Mouse (Mus musculus) brown adipose tissue, adult 24 weeks (tissue): ENCODE data around the gene Nek9. TPM values are rescaled to one million over a fixed set of nuclear protein-coding genes. Genes with fewer than 3 reads are reported as not detected.

Experiments used
- H3K27ac ChIP-seq: fragments of 200-500 bp; replicated peaks from 2 replicates; pipeline ENCODE4 v1.5.1; 2012; ENCODE audit warnings: low read depth, mild to moderate bottlenecking, low read length
- H3K4me1 ChIP-seq: fragments of 200-500 bp; 2 replicates; pipeline ENCODE4 v1.6.1; 2012; ENCODE audit warnings: low read length, mixed read lengths; ENCODE audit not compliant: control insufficient read depth, insufficient read depth, insufficient read length
- H3K4me3 ChIP-seq: fragments of 200-500 bp; 2 replicates; pipeline ENCODE4 v1.5.1; 2012; ENCODE audit warnings: low read depth, mild to moderate bottlenecking, low read length, moderate library complexity; ENCODE audit not compliant: insufficient read depth
- polyA plus RNA-seq: library from polyadenylated mRNA; stranded (reverse); fragments of >200 nt; gene quantifications from 2 replicates; pipeline ENCODE4 v1.2.4, GENCODE M21; 2012; ENCODE audit not compliant: missing spikeins, insufficient read depth, insufficient read length

Gene Nek9
- polyA plus RNA-seq, 1 experiment = 38.8 TPM

- no peak overlapping the region for H3K4me3 ChIP-seq
- H3K27ac ChIP-seq = no peak overlapping the region
- no peaks in the 10 kb centered on the region for H3K4me1 ChIP-seq
These were observed 9.0 kb downstream of the Nek9 start for GRCm38 (mm10) chr12:85330153-85330552.

DNA sequence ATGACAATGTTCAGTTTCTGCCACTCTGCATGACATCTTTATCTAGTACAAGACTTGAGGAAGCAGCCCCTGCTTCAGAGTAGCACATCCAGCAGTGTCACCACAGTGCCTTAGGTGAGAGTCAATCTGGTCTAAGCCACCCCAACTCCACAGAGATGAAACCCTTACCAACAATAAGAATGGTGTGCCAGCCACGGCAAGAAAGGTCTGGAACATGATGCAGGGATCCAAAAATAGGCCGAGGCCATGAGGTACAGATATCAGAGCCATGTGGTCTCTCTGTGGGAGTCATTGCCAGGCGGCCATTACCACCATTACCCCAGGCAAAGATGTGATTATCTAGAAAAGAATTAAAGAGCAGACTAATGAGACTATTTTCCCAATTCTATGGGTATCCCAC is 30.5 kb downstream of the Nek9 start:
- H3K4me1 ChIP-seq = no peaks in the 10 kb centered on the region; the same call in 1 of the 2 replicates
- H3K4me3 ChIP-seq = no peak overlapping the region
- H3K27ac ChIP-seq = no peak overlapping the region

GRCm38 (mm10) chr12:85305247-85305892 is 33.8 kb downstream of the Nek9 start:
- H3K4me3 ChIP-seq = 0 out of 2 replicates have a peak overlapping the region, but pooled peaks have one; percentile 19
- H3K27ac ChIP-seq = no peak overlapping the region

GRCm38 (mm10) chr12:85304725-85305124 is 34.4 kb downstream of the Nek9 start:
- no peak overlapping the region for H3K27ac ChIP-seq

More at GRCm38 (mm10) chr12:85305247-85305892, 33.8 kb downstream of the Nek9 start:
- no peaks in the 10 kb centered on the region; the same call in 1 of the 2 replicates for H3K4me1 ChIP-seq

GRCm38 (mm10) chr12:85303256-85303655 is 35.9 kb downstream of the Nek9 start:
- Histone ChIP-seq H3K4me3 (no peak overlapping the region), H3K4me1 (no peaks in the 10 kb centered on the region; the same call in 1 of the 2 replicates), H3K27ac (no peak overlapping the region)

More at GRCm38 (mm10) chr12:85304725-85305124, 34.4 kb downstream of the Nek9 start:
- H3K4me1 ChIP-seq = no peaks in the 10 kb centered on the region; the same call in 1 of the 2 replicates
- no peak overlapping the region for H3K4me3 ChIP-seq

GRCm38 (mm10) chr12:85298835-85299180 is 40.4 kb downstream of the Nek9 start:
- Histone ChIP-seq H3K4me3 (no peak overlapping the region), H3K27ac (no peak overlapping the region)

GRCm38 (mm10) chr12:85298127-85298834 is 40.9 kb downstream of the Nek9 start:
- Histone ChIP-seq H3K4me3 (no peak overlapping the region), H3K27ac (no peak overlapping the region), H3K4me1 (no peaks in the 10 kb centered on the region)

More at GRCm38 (mm10) chr12:85298835-85299180, 40.4 kb downstream of the Nek9 start:
- H3K4me1 ChIP-seq = no peaks in the 10 kb centered on the region

GRCm38 (mm10) chr12:85297345-85297997 is 41.7 kb downstream of the Nek9 start:
- Histone ChIP-seq H3K4me1 (peaks cover under 1% of the 10 kb centered on the region; the same call in 1 of the 2 replicates), H3K27ac (no peak overlapping the region), H3K4me3 (no peak overlapping the region)

DNA sequence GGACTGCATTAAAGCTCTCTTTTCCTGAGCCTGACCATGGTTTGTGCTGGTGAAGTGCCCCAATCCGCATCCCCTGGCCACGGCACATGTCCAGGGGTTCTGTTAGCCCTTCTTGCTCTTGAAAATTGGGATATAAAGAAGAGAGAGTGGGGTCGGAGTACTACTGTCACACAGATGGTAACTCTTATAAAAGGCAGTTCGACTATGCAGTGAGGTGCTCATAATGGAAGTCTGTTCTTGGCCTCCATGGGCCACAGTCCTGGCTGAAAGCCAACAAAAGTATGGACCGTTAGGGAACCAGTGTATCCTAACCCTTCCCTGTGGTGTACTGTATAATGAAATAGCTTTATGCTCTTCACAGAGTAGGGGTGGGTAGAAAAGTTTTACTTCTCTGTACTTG is 42.2 kb downstream of the Nek9 start:
- Histone ChIP-seq H3K4me3 (no peak overlapping the region), H3K4me1 (peaks cover 2% of the 10 kb centered on the region; the same call in 1 of the 2 replicates), H3K27ac (no peak overlapping the region)

GRCm38 (mm10) chr12:85295506-85295905 is 43.7 kb downstream of the Nek9 start:
- Histone ChIP-seq H3K4me1 (peaks cover 2% of the 10 kb centered on the region; the same call in 1 of the 2 replicates), H3K27ac (no peak overlapping the region), H3K4me3 (no peak overlapping the region)

GRCm38 (mm10) chr12:85292906-85293305 is 46.3 kb downstream of the Nek9 start:
- no peak overlapping the region for H3K4me3 ChIP-seq

GRCm38 (mm10) chr12:85292288-85292687 is 46.9 kb downstream of the Nek9 start:
- Histone ChIP-seq H3K4me3 (no peak overlapping the region), H3K27ac (no peak overlapping the region), H3K4me1 (peaks cover 8% of the 10 kb centered on the region; the same call in 1 of the 2 replicates)

More at GRCm38 (mm10) chr12:85292906-85293305, 46.3 kb downstream of the Nek9 start:
- peaks cover 8% of the 10 kb centered on the region; the same call in 1 of the 2 replicates for H3K4me1 ChIP-seq
- no peak overlapping the region for H3K27ac ChIP-seq

DNA sequence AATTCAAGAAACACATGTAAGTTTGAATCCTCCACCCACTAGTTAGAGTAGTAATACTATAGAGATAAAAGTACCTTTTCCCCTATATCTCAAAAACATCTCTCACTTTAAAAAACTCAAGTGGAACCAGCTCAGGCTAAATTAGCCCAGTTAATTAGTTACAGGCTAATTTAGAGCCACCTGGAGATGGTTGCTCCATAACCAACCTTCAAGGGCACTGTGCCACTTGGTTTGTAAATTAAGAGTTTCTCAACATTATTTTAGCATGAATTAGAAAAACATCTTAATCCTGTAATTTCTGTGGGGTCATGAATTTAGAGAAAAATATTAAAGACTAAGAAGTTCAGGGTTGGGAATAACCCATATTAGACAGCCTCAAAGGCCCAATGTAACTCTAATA is 47.6 kb downstream of the Nek9 start:
- H3K4me1 ChIP-seq = peaks cover 8% of the 10 kb centered on the region; the same call in 1 of the 2 replicates
- H3K27ac ChIP-seq = no peak overlapping the region
- no peak overlapping the region for H3K4me3 ChIP-seq

- no peak overlapping the region for H3K4me3 ChIP-seq
- H3K27ac ChIP-seq = no peak overlapping the region
- H3K4me1 ChIP-seq = peaks cover 8% of the 10 kb centered on the region; the same call in 1 of the 2 replicates
These were observed 48.5 kb downstream of the Nek9 start for GRCm38 (mm10) chr12:85290633-85291032.
